Mouse (Mus musculus) testis, adult 2 months (tissue): Measurements from ENCODE around the gene Rps25.

Source experiments
- CTCF ChIP-seq: fragments of 200-500 bp; IDR thresholded peaks from 2 replicates; pipeline ENCODE4 v1.5.1; 2012; ENCODE audit warnings: low read depth, mild to moderate bottlenecking, inconsistent platforms, low read length, moderate library complexity; ENCODE audit not compliant: control insufficient read depth, insufficient read depth, insufficient replicate concordance
- POLR2A ChIP-seq: fragments of 200-500 bp; IDR thresholded peaks from 2 replicates; pipeline ENCODE4 v1.6.1; 2012; ENCODE audit warnings: low read depth, mild to moderate bottlenecking, inconsistent platforms, low read length, moderate library complexity; ENCODE audit not compliant: control insufficient read depth

DNA sequence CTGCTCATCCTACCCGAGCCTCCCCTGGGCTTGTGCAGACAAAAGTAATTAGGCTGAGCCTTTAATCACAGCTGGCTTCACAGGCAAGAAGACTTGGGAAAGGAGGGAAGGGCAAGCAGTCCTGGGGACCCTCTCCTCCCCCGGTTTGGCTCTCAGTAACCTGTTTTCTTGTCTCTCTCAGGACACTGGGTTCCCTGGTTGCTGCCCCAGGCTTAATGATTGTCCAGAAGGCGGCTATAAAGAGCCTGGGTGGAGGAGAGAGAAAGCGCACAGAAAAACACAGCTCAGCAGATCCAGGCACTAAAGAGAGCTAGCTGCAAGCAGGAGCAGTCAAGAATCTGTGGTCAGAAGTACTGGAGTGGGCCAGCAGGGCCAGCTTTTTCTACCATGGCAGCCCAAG lies 8.9 kb upstream of the Rps25 start:
- TF ChIP-seq CTCF (no peak), POLR2A (no peak)
